Mouse (Mus musculus) stomach, embryonic 16.5 days (tissue): ENCODE data around the gene 4931406C07Rik. TPM values are rescaled to one million over a fixed set of nuclear protein-coding genes. Genes with fewer than 3 reads are reported as not detected.

Experiments used
- ATAC-seq: fragments of 200-750 bp; cut with Nextera tagmentation; 2 replicates; pipeline ENCODE4 v1.8.0; 2017; ENCODE audit warnings: moderate number of reproducible peaks, moderate TSS enrichment; ENCODE audit not compliant: insufficient read depth, low FRiP score
- H3K27ac ChIP-seq: fragments of 300-500 bp; sonication (generic); 2 replicates; pipeline ENCODE4 v1.5.1; 2014; ENCODE audit warnings: low read length
- H3K27me3 ChIP-seq: fragments of 300-500 bp; sonication (generic); 2 replicates; pipeline ENCODE4 v1.6.1; 2014; ENCODE audit warnings: low read length, control low read depth, mixed read lengths; ENCODE audit not compliant: control insufficient read depth, insufficient read depth
- H3K36me3 ChIP-seq: fragments of 300-500 bp; sonication (generic); 2 replicates; pipeline ENCODE4 v1.6.1; 2014; ENCODE audit warnings: low read length; ENCODE audit not compliant: control insufficient read depth, insufficient read depth
- H3K4me1 ChIP-seq: fragments of 300-500 bp; sonication (generic); 2 replicates; pipeline ENCODE4 v1.6.1; 2014; ENCODE audit warnings: low read length, control low read depth, mixed read lengths; ENCODE audit not compliant: control insufficient read depth, insufficient read depth
- H3K4me2 ChIP-seq: fragments of 300-500 bp; sonication (generic); 2 replicates; pipeline ENCODE4 v1.6.1; 2014; ENCODE audit warnings: low read depth, low read length, mixed read lengths
- H3K4me3 ChIP-seq: fragments of 300-500 bp; sonication (generic); replicated peaks from 2 replicates; pipeline ENCODE4 v1.5.1; 2014; ENCODE audit warnings: mild to moderate bottlenecking, low read length
- H3K9ac ChIP-seq: fragments of 300-500 bp; sonication (generic); 2 replicates; pipeline ENCODE4 v1.6.1; 2014; ENCODE audit warnings: low read length
- H3K9me3 ChIP-seq: fragments of 300-500 bp; sonication (generic); replicated peaks from 2 replicates; pipeline ENCODE4 v1.6.1; 2016; ENCODE audit warnings: low read length, control low read depth; ENCODE audit not compliant: control insufficient read depth
- WGBS: fragments of 180-500 bp; shearing (Covaris S2); extraction: QIAGEN DNeasy Blood & Tissue Kit; methylation state at CpG from one replicate; pipeline ENCODE4 v1.1.7; 2014; 5-methylcytosine and 5-hydroxymethylcytosine counted together
- microRNA-seq: library from miRNA; unstranded; fragments of <30 nt; microRNA quantifications from one replicate; pipeline ENCODE4, GENCODE M21; 2016
- polyA plus RNA-seq: library from polyadenylated mRNA; unstranded; fragments of >200 nt; fragmentation: Nextera tagmentation; extraction: Ambion mirVana; gene quantifications from 2 replicates; pipeline ENCODE4 v1.2.1, GENCODE M21; 2015

4931406C07Rik gene
- polyA plus RNA-seq, 1 experiment from 2014 or later = 8.9 TPM

- 48% methylated on average over 14 of the region's 14 CpGs for WGBS
These were observed 68.5 kb downstream of the 4931406C07Rik start for GRCm38 (mm10) chr9:15237516-15238296.

GRCm38 (mm10) chr9:15235986-15236385 lies 70.3 kb downstream of the 4931406C07Rik start:
- Histone ChIP-seq H3K4me2 (no peak overlapping the region), H3K4me3 (no peak overlapping the region), H3K27me3 (0 out of 2 replicates have a peak, but pooled peaks cover 4% of the 10 kb centered on the region), H3K9me3 (no peaks in the 10 kb centered on the region), H3K4me1 (no peaks in the 10 kb centered on the region), H3K27ac (no peak overlapping the region), H3K36me3 (no peaks in the 10 kb centered on the region), H3K9ac (no peak overlapping the region)
- no peak for ATAC-seq
- WGBS = 88% methylated on average over 3 of the region's 3 CpGs

More at GRCm38 (mm10) chr9:15237516-15238296, 68.5 kb downstream of the 4931406C07Rik start:
- Histone ChIP-seq H3K4me1 (no peaks in the 10 kb centered on the region), H3K27ac (peak overlapping the region; percentile 4; the same call in 1 of the 2 replicates), H3K27me3 (0 out of 2 replicates have a peak, but pooled peaks cover 4% of the 10 kb centered on the region), H3K9ac (no peak overlapping the region), H3K9me3 (no peaks in the 10 kb centered on the region), H3K4me2 (no peak overlapping the region), H3K4me3 (no peak overlapping the region), H3K36me3 (no peaks in the 10 kb centered on the region)
- no peak for ATAC-seq

GRCm38 (mm10) chr9:15233604-15234003 lies 72.6 kb downstream of the 4931406C07Rik start:
- Histone ChIP-seq H3K4me2 (no peak overlapping the region), H3K9ac (no peak overlapping the region), H3K27me3 (0 out of 2 replicates have a peak, but pooled peaks cover 4% of the 10 kb centered on the region), H3K9me3 (no peaks in the 10 kb centered on the region), H3K36me3 (no peaks in the 10 kb centered on the region), H3K4me1 (no peaks in the 10 kb centered on the region), H3K4me3 (no peak overlapping the region), H3K27ac (no peak overlapping the region)
- no peak for ATAC-seq
- 73% methylated on average over 1 of the region's 1 CpGs for WGBS

Small RNAs within 50 kb of the gene (microRNA-seq; reads per million reads assigned to microRNA genes)
- gene Gm49349 (not detected), gene mmu-mir-7650 (not detected)

Other genes starting within 250 kb of the 4931406C07Rik start
- 0.05 TPM in 1 of 2 replicates, not detected in the other for gene Hephl1, start 194.3 kb downstream of the 4931406C07Rik start, polyA plus RNA-seq
- 7.4 and 10.8 TPM in 2 replicates for gene Vstm5, start 67.4 kb downstream of the 4931406C07Rik start, polyA plus RNA-seq
- 24.8 and 26.8 TPM in 2 replicates for gene Med17, start 26.5 kb downstream of the 4931406C07Rik start, polyA plus RNA-seq
- 55.2 and 70.1 TPM in 2 replicates for gene Taf1d, start 234 bp downstream of the 4931406C07Rik start, polyA plus RNA-seq
- gene Cep295, start 51.3 kb upstream of the 4931406C07Rik start, polyA plus RNA-seq = 13.3 and 13.6 TPM in 2 replicates
- gene Smco4, start 187.0 kb upstream of the 4931406C07Rik start, polyA plus RNA-seq = 2.8 and 3.9 TPM in 2 replicates